Mouse (Mus musculus): ENCODE results near the gene Krt73.
A peak's percentile ranks its signal among the peaks of the same experiment; 100 is the strongest.

The Krt73 gene

GRCm38 (mm10) chr15:101802296-101802835 lies at the start of gene Krt73:
Krt73 (minus strand) TSS chr15:101802346.
- DNase-seq (ENCODE audit: low read depth, low spot score): no peak

- DNase-seq (ENCODE audit: low read depth, low spot score): no peak
Observed at GRCm38 (mm10) chr15:101850694-101851093, 48.5 kb upstream of the Krt73 start, which contains the start of gene Krt1. Krt1 (minus strand) TSS chr15:101850794.

- DNase-seq (ENCODE audit: low read depth, low spot score): peak; percentile 65
Observed at GRCm38 (mm10) chr15:101845971-101846403, 43.8 kb upstream of the Krt73 start.

GRCm38 (mm10) chr15:101843192-101843591 lies 41.0 kb upstream of the Krt73 start:
- no peak for DNase-seq (ENCODE audit: low read depth, low spot score)

- DNase-seq (ENCODE audit: low read depth, low spot score): no peak
Observed at GRCm38 (mm10) chr15:101834784-101835328, 32.7 kb upstream of the Krt73 start.

GRCm38 (mm10) chr15:101833131-101833530 lies 31.0 kb upstream of the Krt73 start:
- no peak for DNase-seq (ENCODE audit: low read depth, low spot score)

GRCm38 (mm10) chr15:101829441-101829840 lies 27.3 kb upstream of the Krt73 start:
- no peak for DNase-seq (ENCODE audit: low read depth, low spot score)

GRCm38 (mm10) chr15:101821786-101822185 lies 19.6 kb upstream of the Krt73 start:
- DNase-seq (ENCODE audit: low read depth, low spot score): no peak

GRCm38 (mm10) chr15:101817875-101818274 lies 15.7 kb upstream of the Krt73 start, which contains the start of gene Krt2:
Krt2 (minus strand) TSS chr15:101818169.
- DNase-seq (ENCODE audit: low read depth, low spot score): no peak

- no peak for DNase-seq (ENCODE audit: low read depth, low spot score)
Observed at GRCm38 (mm10) chr15:101803052-101803822, 1.1 kb upstream of the Krt73 start.

- no peak for DNase-seq (ENCODE audit: low read depth, low spot score)
Observed at GRCm38 (mm10) chr15:101790867-101791266, 11.3 kb downstream of the Krt73 start.

GRCm38 (mm10) chr15:101786360-101786759 lies 15.8 kb downstream of the Krt73 start, which contains the start of gene Krt72:
Krt72 (minus strand) TSS chr15:101786460.
- DNase-seq (ENCODE audit: low read depth, low spot score): no peak

- no peak for DNase-seq (ENCODE audit: low read depth, low spot score)
Observed at GRCm38 (mm10) chr15:101773420-101773819, 28.7 kb downstream of the Krt73 start.

- peak; percentile 78 for DNase-seq (ENCODE audit: low read depth, low spot score)
Observed at GRCm38 (mm10) chr15:101772711-101773081, 29.4 kb downstream of the Krt73 start.

- peak; percentile 7 for DNase-seq (ENCODE audit: low read depth, low spot score)
Observed at GRCm38 (mm10) chr15:101772080-101772710, 30.0 kb downstream of the Krt73 start.

- DNase-seq (ENCODE audit: low read depth, low spot score): no peak
Observed at GRCm38 (mm10) chr15:101770226-101770625, 31.9 kb downstream of the Krt73 start.
